Mouse (Mus musculus) natural killer cell, adult 2 months (primary cell): Measurements from ENCODE around the gene Olfr1360.
"Not testable (repeated sequence)": the region's sequence is repeated elsewhere in the genome, so short reads cannot be mapped to it uniquely, and the experiment has no call there.

Experiments
- DNase-seq, 2 experiments: peaks; one replicate each; pipeline ENCODE4 v3.0.0; 2022; ENCODE audit warnings: low spot score in 2 of 2

The Olfr1360 gene

DNA sequence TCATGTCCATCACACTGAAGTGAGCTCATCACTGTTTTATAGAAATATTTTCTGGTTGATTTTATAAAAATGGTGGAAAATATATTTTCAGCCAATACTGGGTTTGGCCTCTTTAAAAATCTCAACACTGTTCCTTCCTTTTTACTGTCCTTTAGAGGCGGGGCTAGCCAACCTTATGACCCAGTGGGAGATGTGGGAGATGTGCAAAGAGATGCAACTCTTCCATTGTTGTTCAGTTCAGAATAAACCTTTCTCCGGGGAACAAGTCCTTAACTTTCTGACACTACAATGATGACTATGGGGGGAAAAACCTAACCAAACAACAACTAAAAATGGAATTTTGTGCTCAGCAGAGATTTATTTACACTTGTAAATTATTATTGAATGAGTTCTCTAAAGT is at the start of gene Olfr1360:
TSS of gene Olfr1360 (minus strand) at position 101 of the 400 bp plus-strand sequence.
- no peak for DNase-seq

DNA sequence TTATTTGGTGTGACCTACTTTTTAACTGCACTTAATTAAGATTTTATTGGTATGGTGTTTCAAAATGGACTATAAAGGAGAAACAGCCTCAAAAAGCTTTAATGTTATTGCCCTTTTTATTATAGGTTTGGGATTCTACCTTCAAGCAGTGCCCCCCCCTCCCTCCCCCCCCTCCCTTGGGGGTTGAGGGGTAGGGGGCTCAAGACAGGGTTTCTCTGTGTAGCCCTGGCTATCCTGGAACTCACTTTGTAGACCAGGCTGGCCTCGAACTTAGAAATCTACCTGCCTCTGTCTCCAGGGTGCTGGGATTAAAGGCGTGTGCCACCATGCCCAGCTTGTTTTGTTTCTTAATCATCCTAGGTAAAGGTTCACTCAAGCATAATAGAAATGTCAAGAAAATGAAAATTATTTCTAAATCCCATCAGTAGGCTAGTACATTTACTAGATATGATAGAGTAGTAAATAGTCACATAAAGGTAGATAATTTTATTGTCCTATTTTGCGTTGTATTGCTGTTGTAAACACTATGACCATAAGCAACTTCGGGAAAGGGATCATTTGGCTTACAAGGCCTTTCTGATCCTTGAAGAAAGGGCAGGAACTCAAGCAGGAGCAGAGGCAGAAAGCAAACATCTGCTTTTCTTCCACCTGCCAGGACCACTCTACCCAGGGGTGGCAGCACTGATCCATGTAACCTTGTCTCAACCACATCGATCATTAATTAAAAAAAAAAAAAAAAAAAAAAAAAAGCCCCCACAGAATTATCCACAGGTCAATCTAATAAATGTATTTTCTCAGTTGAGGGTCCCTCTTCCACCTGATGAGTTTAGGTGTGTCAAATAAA is 46.0 kb upstream of the Olfr1360 start:
- DNase-seq = no peak

- DNase-seq = no peak
Measured at GRCm38 (mm10) chr13:21722373-21722925, 45.2 kb upstream of the Olfr1360 start.

DNA sequence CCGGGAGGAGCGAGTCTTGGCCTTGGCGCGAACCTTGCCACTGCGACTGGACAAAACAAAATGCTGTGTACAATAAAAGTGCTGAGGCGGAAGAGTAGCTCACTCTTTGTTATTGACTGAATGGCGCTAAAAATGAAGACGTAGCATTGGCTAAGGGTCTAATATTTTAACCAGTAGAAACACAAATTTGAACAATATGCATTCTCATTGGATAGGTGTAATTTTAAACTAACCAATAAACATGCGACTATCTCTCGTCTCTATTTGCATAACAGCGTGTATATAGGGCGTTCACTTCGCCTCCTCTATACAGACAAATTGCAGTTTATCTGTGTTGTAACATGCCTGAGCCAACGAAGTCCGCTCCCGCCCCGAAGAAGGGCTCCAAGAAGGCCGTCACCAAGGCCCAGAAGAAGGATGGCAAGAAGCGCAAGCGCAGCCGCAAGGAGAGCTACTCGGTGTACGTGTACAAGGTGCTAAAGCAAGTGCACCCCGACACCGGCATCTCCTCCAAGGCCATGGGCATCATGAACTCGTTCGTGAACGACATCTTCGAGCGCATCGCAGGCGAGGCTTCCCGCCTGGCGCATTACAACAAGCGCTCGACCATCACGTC is 44.7 kb upstream of the Olfr1360 start, which contains the start of gene Hist1h2bm:
TSS of gene Hist1h2bm (plus strand) at position 288 of the 616 bp plus-strand sequence.
- peak; percentile 56 for DNase-seq

DNA sequence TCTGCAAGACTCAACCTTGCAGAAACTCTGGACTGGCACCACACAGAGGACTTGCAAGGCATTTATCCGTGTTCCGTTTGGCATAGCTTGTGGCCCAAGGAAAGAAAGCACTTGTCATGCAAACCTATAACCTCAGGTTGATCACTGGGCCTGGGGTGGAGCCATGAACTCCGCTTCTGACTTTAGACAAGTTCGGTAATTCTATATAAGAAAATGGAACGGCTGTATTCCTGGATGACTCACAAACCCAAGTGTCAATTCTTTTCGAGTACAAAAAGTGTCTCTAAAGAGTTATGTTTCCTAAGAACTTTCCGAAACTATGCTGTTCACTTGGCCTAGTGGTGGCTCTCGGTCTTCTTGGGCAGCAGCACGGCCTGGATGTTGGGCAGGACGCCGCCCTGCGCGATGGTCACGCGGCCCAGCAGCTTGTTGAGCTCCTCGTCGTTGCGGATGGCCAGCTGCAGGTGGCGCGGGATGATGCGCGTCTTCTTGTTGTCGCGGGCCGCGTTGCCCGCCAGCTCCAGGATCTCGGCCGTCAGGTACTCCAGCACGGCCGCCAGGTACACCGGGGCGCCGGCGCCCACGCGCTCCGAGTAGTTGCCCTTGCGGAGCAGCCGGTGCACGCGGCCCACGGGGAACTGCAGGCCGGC is 44.0 kb upstream of the Olfr1360 start:
- not testable (repeated sequence) for DNase-seq

DNA sequence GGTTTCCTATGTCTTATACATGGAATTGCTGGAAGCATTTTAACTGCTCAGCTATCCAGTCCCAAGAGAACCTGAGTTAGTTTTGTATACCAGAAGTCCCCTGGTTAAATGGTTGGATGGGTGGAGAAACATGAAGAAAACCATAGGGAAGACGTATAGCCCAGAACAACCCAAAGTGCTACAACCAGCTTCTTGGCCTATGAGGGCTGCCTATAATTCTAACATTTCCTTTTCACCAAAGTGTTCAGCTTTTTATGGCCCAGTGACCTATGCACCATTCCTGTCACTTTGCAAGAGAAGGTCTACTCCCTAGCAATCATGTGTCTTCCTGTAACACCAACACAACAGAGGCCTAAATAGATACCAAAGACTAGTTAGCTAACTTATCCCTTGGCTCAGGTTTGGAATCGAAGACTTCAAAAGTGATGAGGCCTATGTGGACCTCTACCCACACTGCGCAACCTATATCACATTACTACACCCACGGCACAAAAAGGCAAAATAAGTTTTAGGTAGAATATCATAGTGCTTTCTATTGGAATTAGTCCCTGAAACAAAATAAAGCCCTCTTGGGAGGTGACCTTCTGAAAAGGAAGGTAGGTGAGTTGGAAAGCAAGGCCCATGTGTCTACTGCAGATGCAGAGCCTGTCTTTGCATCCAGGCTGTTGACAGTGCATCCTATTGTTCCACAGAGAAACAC is 41.3 kb upstream of the Olfr1360 start:
- DNase-seq = no peak

DNA sequence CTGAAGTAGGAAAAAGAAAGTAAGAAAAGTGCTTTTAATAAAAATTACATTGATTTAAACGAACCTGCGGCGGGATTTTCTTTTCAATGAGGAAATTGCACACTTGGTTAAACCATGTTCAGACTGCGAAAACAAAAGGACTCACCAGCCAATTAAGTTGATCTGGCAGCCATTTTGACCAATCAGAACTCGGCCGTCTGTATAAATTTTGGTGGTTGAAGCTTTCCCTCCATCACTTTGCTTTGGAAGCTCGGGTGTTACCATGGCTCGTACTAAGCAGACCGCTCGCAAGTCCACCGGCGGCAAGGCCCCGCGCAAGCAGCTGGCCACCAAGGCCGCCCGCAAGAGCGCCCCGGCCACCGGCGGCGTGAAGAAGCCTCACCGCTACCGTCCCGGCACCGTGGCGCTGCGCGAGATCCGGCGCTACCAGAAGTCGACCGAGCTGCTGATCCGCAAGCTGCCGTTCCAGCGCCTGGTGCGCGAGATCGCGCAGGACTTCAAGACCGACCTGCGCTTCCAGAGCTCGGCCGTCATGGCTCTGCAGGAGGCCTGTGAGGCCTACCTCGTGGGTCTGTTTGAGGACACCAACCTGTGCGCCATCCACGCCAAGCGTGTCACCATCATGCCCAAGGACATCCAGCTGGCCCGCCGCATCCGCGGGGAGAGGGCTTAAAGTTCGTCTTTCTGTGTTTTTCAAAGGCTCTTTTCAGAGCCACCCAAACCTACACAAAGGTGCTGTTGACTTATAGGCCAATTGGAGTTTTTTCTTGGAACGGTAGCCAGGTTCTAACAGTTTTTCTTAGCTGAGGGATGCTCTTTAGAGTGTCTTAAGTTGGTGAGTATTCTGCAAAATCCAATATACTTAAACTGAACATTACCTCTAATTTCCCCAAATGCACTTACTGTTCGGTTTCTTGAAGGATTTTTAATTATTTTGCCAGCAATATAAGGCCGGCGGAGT is 40.5 kb upstream of the Olfr1360 start, which contains the start of gene Hist1h3h:
TSS of gene Hist1h3h (plus strand) at position 263 of the 961 bp plus-strand sequence.
- DNase-seq = peak; percentile 77 to 83

- DNase-seq = peak; percentile 32 to 61
Measured at GRCm38 (mm10) chr13:21716540-21717391, 39.6 kb upstream of the Olfr1360 start.

- DNase-seq = peak; percentile 80 to 84
Measured at GRCm38 (mm10) chr13:21715864-21716539, 38.8 kb upstream of the Olfr1360 start, which contains the start of the genes Hist1h2bl and Hist1h2ai. Gene Hist1h2bl, minus strand, starts transcription at chr13:21716143. Gene Hist1h2ai, plus strand, starts transcription at chr13:21716422.

- no peak for DNase-seq
Measured at GRCm38 (mm10) chr13:21715131-21715863, 38.1 kb upstream of the Olfr1360 start.

DNA sequence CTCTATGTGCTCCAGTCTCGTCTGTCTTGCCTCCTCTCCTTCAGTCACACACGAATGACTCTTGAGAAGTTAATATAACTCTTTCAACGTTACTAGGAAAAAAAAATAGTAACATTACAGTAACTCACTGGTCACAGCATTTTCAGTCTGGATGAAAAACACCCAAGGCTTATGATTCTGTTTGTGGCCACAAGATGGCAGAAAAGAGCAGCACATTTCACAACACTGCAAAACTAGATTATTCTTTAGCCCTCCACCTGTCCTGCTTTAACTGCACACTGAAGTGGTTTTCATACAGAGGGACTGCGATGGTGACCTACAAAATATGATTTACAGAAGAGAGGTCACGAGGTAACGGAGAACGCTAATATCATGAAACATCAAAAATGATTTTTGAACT is 37.5 kb upstream of the Olfr1360 start:
- peak; percentile 61 to 71 for DNase-seq

DNA sequence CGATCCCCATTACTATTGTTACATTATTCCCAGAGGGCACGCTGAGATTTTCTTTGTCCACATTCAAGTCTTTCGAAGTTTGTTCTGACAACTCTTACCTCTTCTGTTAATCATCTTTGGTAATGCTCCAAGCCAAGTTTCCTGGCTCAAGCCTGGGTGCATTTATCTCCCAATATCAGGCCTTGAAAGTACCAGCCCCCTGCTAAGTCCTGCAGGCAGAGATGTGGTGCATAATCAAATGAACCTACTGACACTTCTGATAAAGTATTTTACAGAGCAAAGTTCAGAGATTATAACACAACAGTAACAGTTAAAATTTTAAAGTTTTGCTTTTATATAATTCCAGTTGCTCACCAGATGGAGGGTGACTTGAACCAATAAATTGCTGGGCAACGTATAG is 34.5 kb upstream of the Olfr1360 start:
- no peak for DNase-seq

DNA sequence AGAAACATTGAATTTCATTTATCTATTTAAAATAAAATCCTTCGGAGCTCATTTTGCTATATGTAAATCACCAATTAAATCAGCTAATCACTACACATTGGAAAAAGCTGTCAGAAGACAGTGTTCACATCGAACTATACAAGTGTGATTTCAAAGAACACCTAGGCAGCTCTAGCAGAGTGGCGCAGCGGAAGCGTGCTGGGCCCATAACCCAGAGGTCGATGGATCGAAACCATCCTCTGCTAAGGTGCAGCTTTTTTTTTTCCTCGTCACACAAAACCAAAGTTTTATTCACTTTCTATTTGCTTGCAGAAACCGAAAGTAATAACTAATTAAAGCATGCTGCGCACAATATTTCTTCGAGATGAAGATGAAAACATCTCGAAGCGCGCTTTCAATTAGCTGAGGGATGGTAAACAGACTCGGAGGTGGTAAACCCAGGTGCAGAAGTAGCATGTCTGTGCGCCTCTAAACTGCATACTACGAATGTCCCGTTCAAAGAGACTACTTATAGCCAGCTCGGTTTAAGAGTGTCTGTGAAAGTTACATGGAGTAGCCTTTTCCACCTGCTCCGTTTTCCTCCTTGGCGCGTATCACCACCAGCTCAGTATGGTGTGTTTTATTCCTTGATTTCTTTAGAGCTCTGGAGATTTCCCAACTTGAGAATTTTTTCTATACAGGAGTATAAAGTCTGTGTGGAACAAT is 33.8 kb upstream of the Olfr1360 start:
- DNase-seq = peak; percentile 86 to 90

DNA sequence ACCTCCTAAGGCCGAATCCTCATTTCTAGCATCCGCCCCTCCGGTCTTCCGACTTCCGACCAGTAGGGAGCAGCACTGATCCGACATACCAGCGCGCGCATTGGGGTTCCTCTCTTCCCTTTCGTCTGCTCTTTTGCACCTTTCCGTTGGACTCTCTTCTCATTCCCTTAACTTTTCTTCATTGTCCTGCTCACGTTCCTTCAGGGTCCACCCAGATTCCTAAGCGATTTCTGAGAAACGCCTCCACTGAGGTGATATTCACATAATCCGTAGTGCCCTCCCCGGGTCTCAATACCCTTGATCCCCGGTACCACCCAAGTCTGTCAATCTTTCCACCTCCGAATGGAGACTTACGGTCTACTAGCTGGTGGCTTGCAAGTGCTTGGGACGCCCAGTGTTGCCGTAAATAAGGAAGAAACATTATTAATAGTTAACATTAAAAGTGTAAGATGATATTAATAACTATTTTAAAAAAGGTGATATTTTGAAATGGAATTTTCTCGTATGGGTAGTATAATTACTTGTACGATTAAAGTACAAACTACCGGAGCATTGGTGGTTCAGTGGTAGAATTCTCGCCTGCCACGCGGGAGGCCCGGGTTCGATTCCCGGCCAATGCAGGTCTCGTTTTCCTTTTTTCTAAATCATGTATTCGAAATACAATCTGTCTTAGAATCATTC is 33.0 kb upstream of the Olfr1360 start:
- DNase-seq = peak; percentile 86 to 89

GRCm38 (mm10) chr13:21706669-21707068 is 29.5 kb upstream of the Olfr1360 start:
- DNase-seq = no peak

DNA sequence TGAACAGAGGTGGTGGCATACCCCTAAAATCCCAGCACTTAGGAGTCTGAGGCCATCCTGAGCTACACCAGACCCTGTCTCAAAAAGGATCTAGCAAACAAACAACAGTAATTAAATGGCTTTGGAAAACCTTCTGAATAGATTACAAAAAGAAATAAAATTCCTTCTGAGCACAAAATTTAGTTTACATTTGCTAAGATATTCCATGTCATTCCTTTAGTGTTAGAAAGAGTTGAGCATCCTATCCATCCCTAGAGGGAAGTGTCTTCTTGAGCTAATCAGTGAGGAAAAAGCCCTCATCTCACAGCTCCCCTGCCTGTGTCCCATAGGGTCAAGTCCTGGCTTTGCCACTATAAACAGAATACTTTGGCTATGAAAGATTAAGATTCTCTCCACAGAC is 20.6 kb upstream of the Olfr1360 start, which contains the start of gene Olfr1359:
TSS of gene Olfr1359 (plus strand) at position 301 of the 400 bp plus-strand sequence.
- no peak for DNase-seq

- DNase-seq = no peak
Measured at GRCm38 (mm10) chr13:21663286-21663685, 13.9 kb downstream of the Olfr1360 start, which contains the start of gene Olfr1361. Gene Olfr1361, minus strand, starts transcription at chr13:21663386.
